Mouse (Mus musculus) intestine, embryonic 15.5 days (tissue): Measurements from ENCODE around the gene Dst. TPM values are rescaled to one million over a fixed set of nuclear protein-coding genes. Genes with fewer than 3 reads are reported as not detected.
"Not testable (repeated sequence)": the region's sequence is repeated elsewhere in the genome, so short reads cannot be mapped to it uniquely, and the experiment has no call there.

Experiments
- ATAC-seq: fragments of 200-750 bp; cut with Nextera tagmentation; 2 replicates; pipeline ENCODE4 v1.8.0; 2017; ENCODE audit warnings: moderate TSS enrichment, moderate library complexity
- H3K27ac ChIP-seq: fragments of 300-500 bp; sonication (generic); 2 replicates; pipeline ENCODE4 v1.5.1; 2015; ENCODE audit warnings: mild to moderate bottlenecking, inconsistent platforms
- H3K27me3 ChIP-seq: fragments of 300-500 bp; sonication (generic); replicated peaks from 2 replicates; pipeline ENCODE4 v1.6.1; 2015; ENCODE audit warnings: inconsistent platforms
- H3K36me3 ChIP-seq: fragments of 300-500 bp; sonication (generic); 2 replicates; pipeline ENCODE4 v1.6.1; 2015; ENCODE audit warnings: inconsistent platforms
- H3K4me1 ChIP-seq: fragments of 300-500 bp; sonication (generic); replicated peaks from 2 replicates; pipeline ENCODE4 v1.6.1; 2015; ENCODE audit warnings: inconsistent platforms
- H3K4me2 ChIP-seq: fragments of 300-500 bp; sonication (generic); replicated peaks from 2 replicates; pipeline ENCODE4 v1.6.1; 2015; ENCODE audit warnings: mild to moderate bottlenecking, inconsistent platforms
- H3K4me3 ChIP-seq: fragments of 300-500 bp; sonication (generic); replicated peaks from 2 replicates; pipeline ENCODE4 v1.5.1; 2015; ENCODE audit warnings: inconsistent platforms
- H3K9ac ChIP-seq: fragments of 300-500 bp; sonication (generic); 2 replicates; pipeline ENCODE4 v1.6.1; 2015; ENCODE audit warnings: inconsistent platforms
- H3K9me3 ChIP-seq: fragments of 300-500 bp; sonication (generic); 2 replicates; pipeline ENCODE4 v1.6.1; 2016; ENCODE audit warnings: inconsistent platforms
- WGBS: fragments of 180-500 bp; shearing (Covaris S2); methylation state at CpG from one replicate; pipeline ENCODE4 v1.1.7; 2015; 5-methylcytosine and 5-hydroxymethylcytosine counted together
- polyA plus RNA-seq: library from polyadenylated mRNA; unstranded; fragments of >200 nt; fragmentation: Nextera tagmentation; extraction: Ambion mirVana; gene quantifications from 2 replicates; pipeline ENCODE4 v1.2.1, GENCODE M21; 2015

The Dst gene
- polyA plus RNA-seq, 1 experiment from 2014 or later = 19.2 TPM

GRCm38 (mm10) chr1:34061078-34061477, 153.1 kb downstream of the Dst start:
- 21% methylated on average over 4 of the region's 4 CpGs for WGBS
- no peaks in the 10 kb centered on the region for H3K27me3 ChIP-seq
- no peak overlapping the region for H3K4me3 ChIP-seq
- peak; percentile 91 for ATAC-seq
- no peaks in the 10 kb centered on the region for H3K9me3 ChIP-seq
- 0 out of 2 replicates have a peak, but pooled peaks cover 3% of the 10 kb centered on the region for H3K4me1 ChIP-seq
- no peak overlapping the region for H3K9ac ChIP-seq
- H3K4me2 ChIP-seq = no peak overlapping the region
- H3K36me3 ChIP-seq = no peaks in the 10 kb centered on the region
- H3K27ac ChIP-seq = no peak overlapping the region

- 67% methylated on average over 1 of the region's 1 CpGs for WGBS
- H3K9me3 ChIP-seq = no peaks in the 10 kb centered on the region
- H3K36me3 ChIP-seq = no peaks in the 10 kb centered on the region
- H3K4me3 ChIP-seq = no peak overlapping the region
- no peak for ATAC-seq
- H3K27me3 ChIP-seq = no peaks in the 10 kb centered on the region
- no peak overlapping the region for H3K27ac ChIP-seq
- H3K4me1 ChIP-seq = 0 out of 2 replicates have a peak, but pooled peaks cover 3% of the 10 kb centered on the region
- no peak overlapping the region for H3K9ac ChIP-seq
- no peak overlapping the region for H3K4me2 ChIP-seq
Observed at GRCm38 (mm10) chr1:34061860-34062259, 153.8 kb downstream of the Dst start.

GRCm38 (mm10) chr1:34063943-34064342, 155.9 kb downstream of the Dst start:
- H3K27me3 ChIP-seq = no peaks in the 10 kb centered on the region
- ATAC-seq = no peak
- 76% methylated on average over 3 of the region's 3 CpGs for WGBS
- no peaks in the 10 kb centered on the region for H3K9me3 ChIP-seq
- no peak overlapping the region for H3K9ac ChIP-seq
- no peak overlapping the region for H3K27ac ChIP-seq
- 0 out of 2 replicates have a peak, but pooled peaks cover 3% of the 10 kb centered on the region for H3K4me1 ChIP-seq
- H3K4me3 ChIP-seq = no peak overlapping the region
- no peaks in the 10 kb centered on the region for H3K36me3 ChIP-seq
- H3K4me2 ChIP-seq = no peak overlapping the region

GRCm38 (mm10) chr1:34065551-34066048, 157.6 kb downstream of the Dst start:
- no peaks in the 10 kb centered on the region for H3K9me3 ChIP-seq
- no peaks in the 10 kb centered on the region for H3K36me3 ChIP-seq
- H3K27me3 ChIP-seq = no peaks in the 10 kb centered on the region
- no peak overlapping the region for H3K4me2 ChIP-seq
- no peak overlapping the region for H3K4me3 ChIP-seq
- 76% methylated on average over 5 of the region's 5 CpGs for WGBS
- no peak overlapping the region for H3K27ac ChIP-seq
- no peak for ATAC-seq
- no peak overlapping the region for H3K9ac ChIP-seq
- 0 out of 2 replicates have a peak, but pooled peaks cover 2% of the 10 kb centered on the region for H3K4me1 ChIP-seq

- ATAC-seq, H3K27me3 ChIP-seq, H3K4me1 ChIP-seq, H3K36me3 ChIP-seq, H3K4me3 ChIP-seq, H3K9ac ChIP-seq, H3K9me3 ChIP-seq, H3K4me2 ChIP-seq, H3K27ac ChIP-seq: not testable (repeated sequence)
- 95% methylated on average over 4 of the region's 4 CpGs for WGBS
Observed at GRCm38 (mm10) chr1:34066401-34066800, 158.4 kb downstream of the Dst start.

GRCm38 (mm10) chr1:34068341-34068740, 160.3 kb downstream of the Dst start:
- Histone ChIP-seq H3K36me3 (no peaks in the 10 kb centered on the region), H3K27ac (no peak overlapping the region), H3K4me1 (no peaks in the 10 kb centered on the region), H3K27me3 (no peaks in the 10 kb centered on the region), H3K9ac (no peak overlapping the region), H3K4me3 (no peak overlapping the region), H3K9me3 (no peaks in the 10 kb centered on the region), H3K4me2 (no peak overlapping the region)
- ATAC-seq = no peak
- 55% methylated on average over 5 of the region's 5 CpGs for WGBS

- no peaks in the 10 kb centered on the region for H3K27me3 ChIP-seq
- no peaks in the 10 kb centered on the region for H3K36me3 ChIP-seq
- 89% methylated on average over 10 of the region's 10 CpGs for WGBS
- no peak overlapping the region for H3K4me3 ChIP-seq
- no peak for ATAC-seq
- no peak overlapping the region for H3K27ac ChIP-seq
- no peaks in the 10 kb centered on the region for H3K9me3 ChIP-seq
- H3K4me2 ChIP-seq = no peak overlapping the region
- no peak overlapping the region for H3K9ac ChIP-seq
- no peaks in the 10 kb centered on the region for H3K4me1 ChIP-seq
Observed at GRCm38 (mm10) chr1:34069514-34070290, 161.7 kb downstream of the Dst start.

- Histone ChIP-seq H3K4me1 (no peaks in the 10 kb centered on the region), H3K4me3 (no peak overlapping the region), H3K27ac (no peak overlapping the region), H3K4me2 (no peak overlapping the region), H3K9me3 (no peaks in the 10 kb centered on the region), H3K27me3 (no peaks in the 10 kb centered on the region), H3K9ac (no peak overlapping the region), H3K36me3 (no peaks in the 10 kb centered on the region)
- WGBS = 46% methylated on average over 7 of the region's 7 CpGs
- no peak for ATAC-seq
Observed at GRCm38 (mm10) chr1:34070474-34070873, 162.4 kb downstream of the Dst start.

- Histone ChIP-seq H3K27me3 (no peaks in the 10 kb centered on the region), H3K4me3 (no peak overlapping the region), H3K9ac (no peak overlapping the region), H3K36me3 (no peaks in the 10 kb centered on the region), H3K4me1 (no peaks in the 10 kb centered on the region), H3K9me3 (no peaks in the 10 kb centered on the region), H3K27ac (no peak overlapping the region), H3K4me2 (no peak overlapping the region)
- ATAC-seq = no peak
- WGBS = 81% methylated on average over 6 of the region's 6 CpGs
Observed at GRCm38 (mm10) chr1:34070991-34071639, 163.1 kb downstream of the Dst start.

- no peaks in the 10 kb centered on the region for H3K4me1 ChIP-seq
- H3K4me3 ChIP-seq = no peak overlapping the region
- H3K9ac ChIP-seq = no peak overlapping the region
- no peak overlapping the region for H3K27ac ChIP-seq
- no peak for ATAC-seq
- H3K27me3 ChIP-seq = no peaks in the 10 kb centered on the region
- H3K4me2 ChIP-seq = no peak overlapping the region
- H3K9me3 ChIP-seq = no peaks in the 10 kb centered on the region
- WGBS = 90% methylated on average over 7 of the region's 7 CpGs
- H3K36me3 ChIP-seq = no peaks in the 10 kb centered on the region
Observed at GRCm38 (mm10) chr1:34072262-34072661, 164.2 kb downstream of the Dst start.

- Histone ChIP-seq H3K27me3 (no peaks in the 10 kb centered on the region), H3K9ac (no peak overlapping the region), H3K36me3 (no peaks in the 10 kb centered on the region), H3K9me3 (no peaks in the 10 kb centered on the region), H3K4me2 (no peak overlapping the region), H3K4me1 (no peaks in the 10 kb centered on the region), H3K27ac (no peak overlapping the region), H3K4me3 (no peak overlapping the region)
- ATAC-seq = 0 out of 2 replicates have a peak, but pooled peaks have one; percentile 26
- 52% methylated on average over 10 of the region's 10 CpGs for WGBS
Observed at GRCm38 (mm10) chr1:34073436-34074169, 165.6 kb downstream of the Dst start.
